Mouse (Mus musculus) pancreas, adult 10 weeks (tissue): ENCODE measurements around the gene Ndufa7. TPM values are rescaled to one million over a fixed set of nuclear protein-coding genes. Genes with fewer than 3 reads are reported as not detected.

Experiments used
- polyA plus RNA-seq: library from polyadenylated mRNA; stranded (reverse); fragments of 350-450 nt; fragmentation: Illumina TruSeq; extraction: RNeasy Lipid Tissue Mini Kit (QIAGEN cat#74804); gene quantifications from one replicate; pipeline ENCODE4 v1.2.3, GENCODE M21; 2015; ENCODE audit warnings: low read depth, low replicate concordance; ENCODE audit not compliant: insufficient read depth

Gene Ndufa7
- 92.9 TPM for polyA plus RNA-seq

DNA sequence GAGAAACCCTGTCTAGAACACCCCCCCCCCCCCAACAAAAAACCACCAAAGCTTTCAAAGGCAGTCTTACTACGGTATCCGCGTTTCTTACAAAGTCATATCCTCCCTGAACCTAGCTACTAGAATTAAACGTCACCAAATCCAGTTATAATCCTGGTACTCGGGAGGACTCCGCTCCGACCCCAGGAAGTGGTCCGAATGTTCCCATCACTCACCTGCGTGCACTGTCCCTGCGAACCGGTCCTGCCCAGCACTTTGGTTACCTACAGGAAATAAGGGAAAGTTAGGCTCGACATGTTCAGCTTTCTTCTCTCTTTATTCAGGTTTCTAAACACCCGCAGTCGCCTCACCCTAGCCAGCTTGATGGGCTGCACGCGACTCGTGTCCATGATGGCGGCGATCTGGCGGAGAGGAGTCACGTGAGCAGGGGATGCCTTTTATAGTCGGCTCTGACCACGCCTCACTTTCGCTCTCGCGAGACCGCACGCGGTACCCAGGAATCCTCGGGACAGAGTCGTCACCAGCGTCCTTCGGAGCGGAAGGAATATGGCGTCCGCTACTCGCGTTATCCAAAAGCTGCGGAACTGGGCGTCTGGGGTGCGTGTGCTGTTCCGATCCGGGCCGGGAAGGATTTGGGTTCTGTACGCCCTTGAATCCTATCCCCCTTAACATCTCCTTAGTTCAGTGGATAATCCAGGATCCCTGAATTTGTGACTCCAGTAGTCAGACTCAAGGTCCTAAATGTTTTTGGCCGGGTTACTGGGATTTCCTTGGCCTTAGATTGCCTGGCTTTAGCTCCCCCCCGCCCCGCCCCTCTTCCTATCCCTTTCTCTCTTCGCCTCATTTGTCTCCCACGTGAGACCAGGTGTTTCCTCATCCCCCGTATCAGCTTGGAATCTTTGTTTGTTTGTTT, at the start of gene Ndufa7, which contains the start of gene Rps28:
Gene Ndufa7, plus strand, starts transcription at position 489 of the 913 bp plus-strand sequence.
Gene Rps28, minus strand, starts transcription at position 479 of the 913 bp plus-strand sequence.

DNA sequence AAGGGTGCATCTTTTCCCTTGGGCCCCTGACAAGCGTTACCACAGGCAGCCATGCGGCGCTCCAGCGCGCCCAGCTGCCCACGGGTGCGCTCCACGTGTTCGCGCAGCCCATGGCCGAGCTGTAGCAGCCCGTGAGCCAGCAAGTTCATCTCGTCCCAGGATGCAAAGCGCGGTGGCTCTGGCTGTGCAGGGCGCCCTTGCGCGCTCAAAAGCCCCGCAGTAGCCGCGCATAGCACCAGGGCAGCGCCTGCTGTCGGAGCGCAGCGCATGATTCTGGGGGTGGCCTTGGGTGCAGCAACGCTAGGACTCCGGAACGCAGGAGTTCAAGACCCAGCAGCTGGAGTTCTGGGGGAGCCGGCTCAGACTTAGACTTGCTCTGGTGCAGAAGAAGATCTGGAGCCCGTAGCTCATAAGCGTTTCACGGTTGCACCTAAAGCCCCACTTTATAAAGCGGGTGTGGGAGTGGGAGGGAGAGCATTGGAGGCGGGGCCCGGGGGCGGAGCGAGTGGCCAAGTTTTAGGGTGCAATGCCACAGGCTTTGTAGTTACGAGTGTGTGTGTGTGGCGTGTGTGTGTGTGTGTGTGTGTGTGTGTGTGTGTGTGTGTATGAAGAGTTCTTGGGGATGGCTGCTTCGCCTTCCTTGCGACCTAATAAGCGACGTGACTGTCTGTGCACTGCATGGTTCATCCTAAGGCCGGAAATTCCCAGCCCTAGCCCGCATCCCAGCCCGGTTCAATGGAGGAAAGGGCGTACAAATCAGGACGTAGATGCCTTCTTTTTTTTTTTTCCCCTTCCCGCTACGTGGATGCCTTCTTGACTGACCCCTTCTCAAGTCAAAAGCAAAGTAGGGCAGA, 43.0 kb upstream of the Ndufa7 start, which contains the start of gene Angptl4:
Gene Angptl4, minus strand, starts transcription at position 707 of the 854 bp plus-strand sequence.

DNA sequence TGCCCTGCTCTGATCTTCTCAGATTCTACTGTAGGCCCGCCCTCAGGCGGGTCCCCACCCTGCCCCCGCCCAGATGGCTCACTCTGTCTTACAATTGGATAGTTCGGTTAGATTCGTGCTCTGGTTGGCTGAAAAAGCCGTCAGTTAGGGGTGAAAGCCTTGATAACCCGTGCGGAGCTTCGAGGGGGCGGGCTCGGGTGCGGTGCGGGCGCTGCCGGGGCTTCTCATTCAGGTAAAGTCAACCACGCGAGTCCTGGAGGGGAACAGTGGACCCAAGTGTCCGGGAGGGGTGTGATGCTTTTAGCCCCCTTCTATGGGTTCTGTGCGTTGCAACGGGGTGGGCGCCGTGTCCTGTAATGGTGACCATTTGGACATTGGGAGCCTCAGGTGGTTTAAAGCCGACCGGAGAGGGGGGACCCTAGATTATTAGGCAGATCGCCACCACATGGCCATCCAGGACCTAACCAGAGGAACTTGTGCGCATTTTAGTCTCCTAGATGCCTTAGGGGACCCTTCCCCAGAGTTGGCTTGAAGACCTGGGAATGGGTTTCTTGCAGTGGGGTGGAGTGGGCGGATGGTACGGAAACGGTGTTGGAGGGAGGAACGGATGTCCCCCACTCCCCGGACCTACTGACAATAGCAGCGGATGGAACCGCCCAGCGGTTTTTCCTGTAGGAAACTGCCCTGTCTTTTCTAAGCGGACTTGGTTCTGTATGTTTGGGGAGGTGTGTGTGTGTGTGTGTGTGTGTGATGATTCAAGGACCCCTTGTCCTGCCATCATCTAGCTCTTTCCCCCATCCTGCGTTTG, 13.8 kb upstream of the Ndufa7 start, which contains the start of gene Kank3:
Gene Kank3, plus strand, starts transcription at position 186 of the 808 bp plus-strand sequence.

DNA sequence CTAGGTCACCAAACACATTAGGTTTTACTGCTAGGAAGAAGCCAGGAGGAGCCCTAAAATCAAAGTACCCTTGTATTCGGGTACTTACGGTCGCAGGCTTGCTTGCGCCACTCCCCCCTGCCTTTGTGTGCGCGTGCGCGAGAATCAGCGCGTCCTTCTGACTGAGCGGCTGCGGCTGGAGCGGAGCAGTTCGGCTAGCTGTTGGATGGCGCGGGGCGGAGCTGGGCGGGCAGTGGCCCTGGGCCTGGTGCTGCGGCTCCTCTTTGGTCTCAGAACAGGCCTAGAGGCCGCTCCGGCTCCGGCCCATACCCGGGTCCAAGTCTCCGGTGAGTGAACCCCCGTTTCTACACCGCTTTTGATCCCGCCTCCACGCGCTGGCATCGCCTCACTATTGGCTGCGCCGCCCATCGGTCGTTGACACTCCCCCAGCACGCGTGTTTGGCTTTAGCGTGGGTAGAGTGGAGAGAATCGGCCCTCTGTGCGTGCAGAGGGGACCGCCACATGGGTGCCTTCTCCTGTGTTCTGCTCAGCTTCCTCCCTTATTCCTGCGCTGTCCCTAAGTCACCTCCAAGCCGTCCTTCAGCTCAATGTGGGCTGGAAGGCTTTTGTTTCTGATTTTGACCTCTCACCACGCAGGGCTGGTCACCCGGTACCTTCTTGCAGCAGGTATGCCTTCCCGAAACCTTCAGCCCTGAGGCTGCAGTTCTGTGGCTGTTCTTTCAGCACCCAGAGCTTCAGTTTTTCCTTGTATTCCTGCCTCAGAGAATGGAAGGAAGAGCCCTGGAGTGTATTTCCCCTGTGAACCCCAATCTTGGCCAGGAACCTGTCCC, 18.8 kb downstream of the Ndufa7 start, which contains the start of gene Cd320:
Gene Cd320, plus strand, starts transcription at position 126 of the 830 bp plus-strand sequence.

DNA sequence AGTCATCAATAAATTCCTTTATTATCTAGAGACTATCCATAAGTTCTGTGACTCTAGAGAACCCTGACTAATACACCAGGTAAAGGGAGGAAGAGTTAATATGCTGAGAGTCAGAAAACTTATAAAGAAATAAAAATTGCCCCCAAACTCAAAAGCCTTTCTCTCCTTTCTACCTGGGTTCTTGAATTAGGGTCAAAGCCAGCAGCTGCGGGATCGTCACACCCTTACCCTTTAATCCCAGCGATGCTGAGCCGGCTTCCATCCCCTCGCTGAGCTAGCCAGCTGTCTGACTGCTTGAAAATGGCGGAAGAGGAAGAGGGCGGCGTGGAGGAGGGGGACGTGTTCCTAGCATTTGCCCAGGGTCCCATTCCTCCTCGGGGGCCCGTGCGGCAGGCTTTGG, 49.2 kb downstream of the Ndufa7 start, which contains the start of gene Gm7029:
Gene Gm7029, plus strand, starts transcription at position 301 of the 400 bp plus-strand sequence.

Other genes with a start within 250 kb of the Ndufa7 start
- 9.2 TPM for gene Zfp414, start 195.5 kb upstream of the Ndufa7 start, polyA plus RNA-seq
- gene Pram1, start 186.5 kb upstream of the Ndufa7 start, polyA plus RNA-seq: not detected
- 32.3 TPM for gene Hnrnpm, start 137.7 kb upstream of the Ndufa7 start, polyA plus RNA-seq
- 16.5 TPM for gene March2, start 105.9 kb upstream of the Ndufa7 start, polyA plus RNA-seq
- gene Rab11b, start 64.0 kb upstream of the Ndufa7 start, polyA plus RNA-seq: 23.5 TPM
- gene Angptl4, start 42.7 kb upstream of the Ndufa7 start, polyA plus RNA-seq: 6.9 TPM
- gene Kank3, start 14.1 kb upstream of the Ndufa7 start, polyA plus RNA-seq: 38.1 TPM
- 1,005 TPM for gene Rps28, start within 50 bp of the Ndufa7 start, polyA plus RNA-seq
- 11.7 TPM for gene Cd320, start 18.5 kb downstream of the Ndufa7 start, polyA plus RNA-seq
- not detected for gene Gm7029, start 49.3 kb downstream of the Ndufa7 start, polyA plus RNA-seq
- gene Kifc1, start 66.1 kb downstream of the Ndufa7 start, polyA plus RNA-seq: 0.59 TPM
- not detected for gene Platr17, start 80.6 kb downstream of the Ndufa7 start, polyA plus RNA-seq
- 9.3 TPM for gene Daxx, start 84.8 kb downstream of the Ndufa7 start, polyA plus RNA-seq
- gene Tapbp, start 91.3 kb downstream of the Ndufa7 start, polyA plus RNA-seq: 40.4 TPM
- 4.3 TPM for gene Zbtb22, start 91.3 kb downstream of the Ndufa7 start, polyA plus RNA-seq
- gene Rgl2, start 105.0 kb downstream of the Ndufa7 start, polyA plus RNA-seq: 33.8 TPM
- 33.2 TPM for gene Pfdn6, start 115.8 kb downstream of the Ndufa7 start, polyA plus RNA-seq
- gene Wdr46, start 116.1 kb downstream of the Ndufa7 start, polyA plus RNA-seq: 3.8 TPM
- gene B3galt4, start 126.9 kb downstream of the Ndufa7 start, polyA plus RNA-seq: 2.8 TPM
- 12.3 TPM for gene Vps52, start 131.2 kb downstream of the Ndufa7 start, polyA plus RNA-seq
- 762 TPM for gene Rps18, start 131.4 kb downstream of the Ndufa7 start, polyA plus RNA-seq
- gene H2-K1, start 175.8 kb downstream of the Ndufa7 start, polyA plus RNA-seq: 424 TPM
- gene Ring1, start 200.1 kb downstream of the Ndufa7 start, polyA plus RNA-seq: 14.0 TPM
- gene H2-Ke6, start 203.5 kb downstream of the Ndufa7 start, polyA plus RNA-seq: 55.1 TPM
- 42.1 TPM for gene Slc39a7, start 207.1 kb downstream of the Ndufa7 start, polyA plus RNA-seq
- 19.4 TPM for gene Rxrb, start 207.2 kb downstream of the Ndufa7 start, polyA plus RNA-seq
- 1.9 TPM for gene Col11a2, start 214.9 kb downstream of the Ndufa7 start, polyA plus RNA-seq